Mouse (Mus musculus) MEL (cell line): Measurements from ENCODE around the gene Tlr4. TPM values are rescaled to one million over a fixed set of nuclear protein-coding genes. Genes with fewer than 3 reads are reported as not detected.

Experiments
- DNase-seq: peaks from one replicate; pipeline ENCODE4 v3.0.0; 2011; ENCODE audit warnings: low read depth, low spot score
- H3K27ac ChIP-seq: 2 replicates; pipeline ENCODE4 v1.5.1; 2012; ENCODE audit warnings: low read depth, mild to moderate bottlenecking, control low read depth, low read length, moderate library complexity; ENCODE audit not compliant: control insufficient read depth
- H3K27me3 ChIP-seq, 2 experiments: fragments of 150-350 bp in 1 of 2; sonication (generic) in 1 of 2; 2 replicates each; pipeline ENCODE4 v1.6.1; 2012; ENCODE audit warnings: low read length in 2 of 2, mild to moderate bottlenecking in 2 of 2, improper control_type of control experiment in 1 of 2, moderate library complexity in 1 of 2; ENCODE audit not compliant: insufficient read depth in 2 of 2, control insufficient read depth in 1 of 2
- H3K36me3 ChIP-seq, 2 experiments: 2 replicates each; pipeline ENCODE4 v1.6.1; 2012 to 2014; ENCODE audit warnings: low read length in 2 of 2, improper control_type of control experiment in 1 of 2, inconsistent platforms in 1 of 2, mild to moderate bottlenecking in 1 of 2; ENCODE audit not compliant: insufficient read depth in 2 of 2, control insufficient read depth in 1 of 2
- H3K4me1 ChIP-seq, 2 experiments: fragments of 150-350 bp in 1 of 2; sonication (generic) in 1 of 2; 2 replicates each; pipeline ENCODE4 v1.6.1; 2012; ENCODE audit warnings: low read length in 2 of 2, improper control_type of control experiment in 1 of 2, mild to moderate bottlenecking in 1 of 2; ENCODE audit not compliant: insufficient read depth in 2 of 2, control insufficient read depth in 1 of 2
- H3K4me3 ChIP-seq, 2 experiments: fragments of 150-350 bp in 1 of 2; sonication (generic) in 1 of 2; 2 replicates each; pipeline ENCODE4 v1.5.1; 2012; ENCODE audit warnings: low read depth in 2 of 2, low read length in 2 of 2, mild to moderate bottlenecking in 2 of 2, moderate library complexity in 2 of 2, control low read depth in 1 of 2, improper control_type of control experiment in 1 of 2; ENCODE audit not compliant: control insufficient read depth in 1 of 2, insufficient read depth in 1 of 2
- H3K79me2 ChIP-seq: 2 replicates; pipeline ENCODE4 v1.6.1; 2012; ENCODE audit warnings: mild to moderate bottlenecking, low read length, moderate library complexity; ENCODE audit not compliant: control insufficient read depth, poor library complexity, insufficient read depth
- H3K9ac ChIP-seq: 2 replicates; pipeline ENCODE4 v1.6.1; 2012; ENCODE audit warnings: low read depth, mild to moderate bottlenecking, control low read depth, low read length, moderate library complexity; ENCODE audit not compliant: control insufficient read depth, poor library complexity, severe bottlenecking
- H3K9me3 ChIP-seq: fragments of 150-350 bp; sonication (generic); replicated peaks from 2 replicates; pipeline ENCODE4 v1.6.1; 2012; ENCODE audit warnings: mild to moderate bottlenecking, low read length, improper control_type of control experiment, moderate library complexity; ENCODE audit not compliant: insufficient read depth
- ELF1 ChIP-seq: IDR thresholded peaks from 2 replicates; pipeline ENCODE4 v1.6.1; 2014; ENCODE audit warnings: low read depth, mild to moderate bottlenecking, inconsistent platforms, low read length, improper control_type of control experiment, moderate library complexity
- MAFK ChIP-seq: IDR thresholded peaks from 2 replicates; pipeline ENCODE4 v1.6.1; 2011; ENCODE audit warnings: low read depth, mild to moderate bottlenecking, low read length, improper control_type of control experiment, borderline replicate concordance
- MEF2A ChIP-seq: IDR thresholded peaks from 2 replicates; pipeline ENCODE4 v1.6.1; 2014; ENCODE audit warnings: low read depth, mild to moderate bottlenecking, inconsistent platforms, low read length, improper control_type of control experiment; ENCODE audit not compliant: poor library complexity, insufficient replicate concordance, severe bottlenecking; ENCODE audit errors: extremely low read depth
- MYB ChIP-seq: IDR thresholded peaks from 2 replicates; pipeline ENCODE4 v1.6.1; 2011; ENCODE audit warnings: mild to moderate bottlenecking, low read depth, low read length, improper control_type of control experiment
- NELFE ChIP-seq: IDR thresholded peaks from 2 replicates; pipeline ENCODE4 v1.6.1; 2011; ENCODE audit warnings: low read depth, low read length, improper control_type of control experiment
- POLR2AphosphoS2 ChIP-seq: IDR thresholded peaks from 2 replicates; pipeline ENCODE4 v1.6.1; 2011; ENCODE audit warnings: low read length, improper control_type of control experiment
- POLR2AphosphoS5 ChIP-seq: IDR thresholded peaks from 2 replicates; pipeline ENCODE4 v1.6.1; 2012; ENCODE audit warnings: low read depth, borderline replicate concordance, mild to moderate bottlenecking, inconsistent platforms, low read length, moderate library complexity, mixed read lengths
- RCOR1 ChIP-seq: IDR thresholded peaks from 2 replicates; pipeline ENCODE4 v1.6.1; 2012; ENCODE audit warnings: low read depth, mild to moderate bottlenecking, inconsistent platforms, low read length, improper control_type of control experiment
- TCF12 ChIP-seq: IDR thresholded peaks from 2 replicates; pipeline ENCODE4 v1.6.1; 2014; ENCODE audit warnings: low read depth, mild to moderate bottlenecking, inconsistent platforms, low read length, improper control_type of control experiment, moderate library complexity
- USF2 ChIP-seq, 2 experiments: IDR thresholded peaks; 2 replicates each; pipeline ENCODE4 v1.6.1; 2011 to 2012; ENCODE audit warnings: improper control_type of control experiment in 2 of 2, low read length in 2 of 2, borderline replicate concordance in 1 of 2, inconsistent platforms in 1 of 2, low read depth in 1 of 2, mild to moderate bottlenecking in 1 of 2; ENCODE audit not compliant: insufficient read depth in 1 of 2
- ZMIZ1 ChIP-seq: IDR thresholded peaks from 2 replicates; pipeline ENCODE4 v1.6.1; 2012; ENCODE audit warnings: low read depth, mild to moderate bottlenecking, inconsistent platforms, low read length, improper control_type of control experiment, moderate library complexity
- polyA plus RNA-seq, 2 experiments: library from polyadenylated mRNA; stranded (reverse) in 1 of 2; unstranded in 1 of 2; fragments of >175 nt in 1 of 2; fragments of >200 nt in 1 of 2; gene quantifications; 2 replicates each; pipeline versions ENCODE4 v1.2.1 to v1.2.4; 2012; ENCODE audit warnings: low replicate concordance in 2 of 2, low read depth in 1 of 2; ENCODE audit not compliant: insufficient read length in 2 of 2, insufficient read depth in 1 of 2, missing spikeins in 1 of 2
- total RNA-seq: library from RNA; depleted of rRNA; stranded (reverse); fragments of 300-350 nt; gene quantifications from 2 replicates; pipeline ENCODE4 v1.2.3, GENCODE M21; 2012

Tlr4 gene
- total and polyA plus RNA-seq, 3 experiments = not detected

- Histone ChIP-seq H3K4me3 (no peak overlapping the region), H3K9me3 (no peaks in the 10 kb centered on the region), H3K27me3 (no peaks in the 10 kb centered on the region), H3K79me2 (no peaks in the 10 kb centered on the region), H3K36me3 (no peaks in the 10 kb centered on the region), H3K27ac (no peak overlapping the region), H3K9ac (no peak overlapping the region), H3K4me1 (no peaks in the 10 kb centered on the region)
- peak; percentile 1 for DNase-seq
- no peak for TF ChIP-seq POLR2AphosphoS5
- no peak for TF ChIP-seq MEF2A
- TF ChIP-seq ZMIZ1 = no peak
- no peak for TF ChIP-seq MYB
- TF ChIP-seq NELFE = no peak
- no peak for TF ChIP-seq RCOR1
- no peak for TF ChIP-seq ELF1
- TF ChIP-seq TCF12 = no peak
- no peak for TF ChIP-seq USF2 (IDR thresholded peaks at IDR 0.05; ENCODE audit: borderline replicate concordance in 1 of 2, insufficient read depth in 1 of 2, low read depth in 1 of 2, low read length in 2 of 2)
- TF ChIP-seq MAFK = no peak
- TF ChIP-seq POLR2AphosphoS2 = no peak
Measured at GRCm38 (mm10) chr4:66974918-66975317, 147.5 kb downstream of the Tlr4 start.
